Mouse (Mus musculus) forebrain, embryonic 15.5 days (tissue): ENCODE measurements around the gene Cyp2c66. TPM values are rescaled to one million over a fixed set of nuclear protein-coding genes. Genes with fewer than 3 reads are reported as not detected.
"Not testable (repeated sequence)": the region's sequence is repeated elsewhere in the genome, so short reads cannot be mapped to it uniquely, and the experiment has no call there.

Experiments
- ATAC-seq: fragments of 200-750 bp; cut with Nextera tagmentation; replicated peaks from 2 replicates; pipeline ENCODE4 v1.8.0; 2017; ENCODE audit warnings: mild to moderate bottlenecking, moderate TSS enrichment, moderate library complexity
- H3K27ac ChIP-seq: fragments of 300-500 bp; sonication (generic); replicated peaks from 2 replicates; pipeline ENCODE4 v1.5.1; 2015; ENCODE audit warnings: mild to moderate bottlenecking, inconsistent platforms
- H3K27me3 ChIP-seq: fragments of 300-500 bp; sonication (generic); 2 replicates; pipeline ENCODE4 v1.6.1; 2015; ENCODE audit warnings: inconsistent platforms
- H3K36me3 ChIP-seq: fragments of 300-500 bp; sonication (generic); 2 replicates; pipeline ENCODE4 v1.6.1; 2015; ENCODE audit warnings: mild to moderate bottlenecking, inconsistent platforms
- H3K4me1 ChIP-seq: fragments of 300-500 bp; sonication (generic); 2 replicates; pipeline ENCODE4 v1.6.1; 2015; ENCODE audit warnings: inconsistent platforms
- H3K4me2 ChIP-seq: fragments of 300-500 bp; sonication (generic); replicated peaks from 2 replicates; pipeline ENCODE4 v1.6.1; 2015; ENCODE audit warnings: mild to moderate bottlenecking, inconsistent platforms
- H3K4me3 ChIP-seq: fragments of 300-500 bp; sonication (generic); 2 replicates; pipeline ENCODE4 v1.5.1; 2015; ENCODE audit warnings: mild to moderate bottlenecking, inconsistent platforms
- H3K9ac ChIP-seq: fragments of 300-500 bp; sonication (generic); replicated peaks from 2 replicates; pipeline ENCODE4 v1.6.1; 2015; ENCODE audit warnings: mild to moderate bottlenecking, inconsistent platforms
- H3K9me3 ChIP-seq: fragments of 300-500 bp; sonication (generic); 2 replicates; pipeline ENCODE4 v1.6.1; 2016; ENCODE audit warnings: inconsistent platforms
- WGBS: fragments of 180-500 bp; shearing (Covaris S2); methylation state at CpG from one replicate; pipeline ENCODE4 v1.1.7; 2015; ENCODE audit warnings: mixed read lengths; 5-methylcytosine and 5-hydroxymethylcytosine counted together
- polyA plus RNA-seq: library from polyadenylated mRNA; unstranded; fragments of >200 nt; fragmentation: Nextera tagmentation; extraction: Ambion mirVana; gene quantifications from 2 replicates; pipeline ENCODE4 v1.2.1, GENCODE M21; 2015

Gene Cyp2c66
- not detected in 2 replicates for polyA plus RNA-seq

DNA sequence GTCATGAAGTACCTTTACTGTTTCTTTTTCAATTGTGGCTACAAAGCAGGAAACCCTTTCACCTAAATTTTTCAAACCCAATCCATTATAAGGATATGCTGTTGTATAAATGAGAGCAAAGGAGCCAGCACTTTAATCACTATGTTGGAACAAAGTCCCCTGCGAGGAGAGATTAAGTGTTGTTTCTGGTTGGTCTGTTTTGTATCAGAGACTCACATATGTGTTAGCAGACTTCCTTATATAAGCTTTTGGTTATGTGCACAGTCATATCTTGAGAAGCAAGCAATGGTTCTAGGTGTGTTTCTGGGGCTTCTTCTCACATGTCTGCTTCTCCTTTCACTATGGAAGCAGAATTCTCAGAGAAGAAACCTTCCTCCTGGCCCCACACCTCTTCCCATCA lies at the start of gene Cyp2c66:
Gene Cyp2c66 (plus strand): TSS at position 255 of the 400 bp plus-strand sequence.
- Histone ChIP-seq H3K4me2 (no peak within 1 kb of the TSS), H3K4me1 (no peaks in the 10 kb centered on the region), H3K27me3 (no peaks in the 10 kb centered on the region), H3K27ac (no peak within 1 kb of the TSS), H3K4me3 (no peak within 1 kb of the TSS), H3K9me3 (no peaks in the 10 kb centered on the region), H3K9ac (no peak within 1 kb of the TSS), H3K36me3 (no peaks in the 10 kb centered on the region)
- WGBS, result 75% methylated on average over 1 of the region's 1 CpGs
- no peak for ATAC-seq

DNA sequence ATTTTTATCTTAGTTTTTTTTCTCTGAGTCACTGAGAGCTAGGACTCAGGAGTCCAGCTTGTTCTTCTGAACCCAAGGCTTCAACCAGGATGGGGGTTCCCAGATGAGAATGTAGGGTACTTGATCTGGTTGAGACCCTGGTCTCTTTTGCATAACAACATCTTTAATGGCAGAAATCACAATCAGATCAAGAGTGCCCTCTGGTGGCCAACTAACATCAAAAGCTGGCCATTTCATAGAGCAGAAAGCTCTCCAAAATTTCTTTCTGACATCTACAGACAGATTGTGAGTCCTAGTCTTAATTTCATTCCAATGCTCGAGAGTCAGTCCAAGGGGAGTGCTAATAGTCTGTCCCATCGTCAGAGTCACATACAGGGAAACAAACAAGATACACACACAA lies 14.9 kb upstream of the Cyp2c66 start:
- WGBS, result 78% methylated on average over 2 of the region's 2 CpGs
- ATAC-seq, H3K27ac ChIP-seq, H3K9me3 ChIP-seq, H3K36me3 ChIP-seq, H3K4me2 ChIP-seq, H3K4me1 ChIP-seq, H3K4me3 ChIP-seq, H3K9ac ChIP-seq, H3K27me3 ChIP-seq: not testable (repeated sequence)

DNA sequence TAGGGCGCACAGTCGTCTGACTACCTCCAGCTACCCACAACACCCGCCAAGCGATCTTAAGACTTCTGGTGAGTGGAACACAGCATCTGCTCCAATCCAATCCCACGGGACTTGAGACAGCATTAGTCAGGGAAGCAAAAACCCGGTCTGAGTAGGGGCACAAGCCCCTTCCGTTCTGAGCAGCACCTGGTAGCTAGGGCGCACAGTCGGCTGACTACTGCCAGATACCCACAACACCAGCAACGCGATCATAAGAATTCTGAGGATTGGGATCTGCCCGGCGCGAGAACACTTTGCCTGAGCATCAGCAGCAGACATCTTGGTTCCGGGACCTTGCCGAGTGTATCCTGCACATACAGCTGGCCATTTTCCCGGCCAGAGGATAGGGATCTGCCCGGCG lies 43.1 kb downstream of the Cyp2c66 start:
- not testable (repeated sequence) for H3K4me3 ChIP-seq, H3K9ac ChIP-seq, H3K36me3 ChIP-seq, H3K4me2 ChIP-seq, H3K27ac ChIP-seq, H3K4me1 ChIP-seq, H3K27me3 ChIP-seq, H3K9me3 ChIP-seq, ATAC-seq
- 87% methylated on average over 19 of the region's 19 CpGs for WGBS

Other genes starting within 250 kb of the Cyp2c66 start
- 20.8 and 22.4 TPM in 2 replicates for gene Hells, start 183.0 kb upstream of the Cyp2c66 start, polyA plus RNA-seq
- gene Cyp2c55, start 106.9 kb upstream of the Cyp2c66 start, polyA plus RNA-seq, result not detected in 2 replicates
- gene Cyp2c65, start 52.9 kb upstream of the Cyp2c66 start, polyA plus RNA-seq, result not detected in 2 replicates
- gene Cyp2c29, start 155.5 kb downstream of the Cyp2c66 start, polyA plus RNA-seq, result not detected in 2 replicates